Mouse (Mus musculus) C2C12 (cell line): Measurements from ENCODE around the gene Birc2. TPM values are rescaled to one million over a fixed set of nuclear protein-coding genes. Genes with fewer than 3 reads are reported as not detected.
"Not testable (repeated sequence)": the region's sequence is repeated elsewhere in the genome, so short reads cannot be mapped to it uniquely, and the experiment has no call there.

Experiments
- H3K27me3 ChIP-seq: one replicate; pipeline ENCODE4 v1.6.1; 2011; ENCODE audit not compliant: control insufficient read depth, insufficient read depth, insufficient read length
- H3K36me3 ChIP-seq: one replicate; pipeline ENCODE4 v1.6.1; 2011; ENCODE audit not compliant: control insufficient read depth, insufficient read depth
- H3K4me3 ChIP-seq: one replicate; pipeline ENCODE4 v1.5.1; 2011; ENCODE audit warnings: mild to moderate bottlenecking, control low read depth; ENCODE audit not compliant: poor library complexity, insufficient read depth, severe bottlenecking
- H3K79me2 ChIP-seq: one replicate; pipeline ENCODE4 v1.6.1; 2011; ENCODE audit not compliant: control insufficient read depth, insufficient read depth
- H3K79me3 ChIP-seq: one replicate; pipeline ENCODE4 v1.6.1; 2011; ENCODE audit warnings: low read depth, control low read depth
- H3ac ChIP-seq: one replicate; pipeline ENCODE3; 2011; ENCODE audit warnings: low read depth; ENCODE audit not compliant: control insufficient read depth, insufficient read length
- CEBPB ChIP-seq: IDR thresholded peaks from one replicate; pipeline ENCODE4 v1.6.1; 2011; ENCODE audit warnings: low read depth, mild to moderate bottlenecking, control low read depth, moderate library complexity
- CTCF ChIP-seq: IDR thresholded peaks from one replicate; pipeline ENCODE4 v1.5.1; 2011; ENCODE audit not compliant: control insufficient read depth, insufficient read depth, insufficient read length
- FOSL1 ChIP-seq: IDR thresholded peaks from one replicate; pipeline ENCODE4 v1.8.0; 2011; ENCODE audit warnings: mild to moderate bottlenecking, low read length; ENCODE audit not compliant: poor library complexity, insufficient read depth, severe bottlenecking
- MAX ChIP-seq: IDR thresholded peaks from one replicate; pipeline ENCODE4 v1.6.1; 2011; ENCODE audit warnings: mild to moderate bottlenecking, control low read depth
- MYOD1 ChIP-seq: IDR thresholded peaks from one replicate; pipeline ENCODE4 v1.6.1; 2011; ENCODE audit warnings: low read depth; ENCODE audit not compliant: control insufficient read depth, insufficient read length
- MYOG ChIP-seq: IDR thresholded peaks from one replicate; pipeline ENCODE4 v1.6.1; 2011; ENCODE audit not compliant: control insufficient read depth, insufficient read length; ENCODE audit errors: extremely low read depth
- USF1 ChIP-seq: IDR thresholded peaks from one replicate; pipeline ENCODE4 v1.6.1; 2011; ENCODE audit warnings: low read depth, mild to moderate bottlenecking, control low read depth, moderate library complexity
- polyA plus RNA-seq: library from polyadenylated mRNA; unstranded; fragments of >200 nt; fragmentation: generic; extraction: Trizol; gene quantifications from one replicate; pipeline ENCODE4 v1.2.1, GENCODE M21; 2012; ENCODE audit warnings: missing spikeins

Birc2 gene
- polyA plus RNA-seq, 1 experiment: 3.5 TPM

- Histone ChIP-seq H3ac (no peak overlapping the region), H3K79me2 (no peaks in the 10 kb centered on the region), H3K36me3 (no peaks in the 10 kb centered on the region), H3K4me3 (no peak overlapping the region), H3K27me3 (no peaks in the 10 kb centered on the region), H3K79me3 (no peaks in the 10 kb centered on the region)
- TF ChIP-seq USF1: no peak
- no peak for TF ChIP-seq MYOD1
- no peak for TF ChIP-seq MYOG
- TF ChIP-seq CTCF: no peak
- no peak for TF ChIP-seq MAX
- no peak for TF ChIP-seq CEBPB
- no peak for TF ChIP-seq FOSL1
Observed at GRCm38 (mm10) chr9:7872044-7872774, 35.3 kb upstream of the Birc2 start.

GRCm38 (mm10) chr9:7871316-7872043 is 34.6 kb upstream of the Birc2 start:
- no peak overlapping the region for H3K4me3 ChIP-seq

GRCm38 (mm10) chr9:7870556-7871315 is 33.9 kb upstream of the Birc2 start:
- TF ChIP-seq CTCF (no peak), CEBPB (no peak), MYOG (no peak), MAX (no peak), FOSL1 (no peak), USF1 (no peak), MYOD1 (no peak)
- H3K79me2 ChIP-seq: no peaks in the 10 kb centered on the region
- no peak overlapping the region for H3K4me3 ChIP-seq

More at GRCm38 (mm10) chr9:7871316-7872043, 34.6 kb upstream of the Birc2 start:
- TF ChIP-seq CEBPB (no peak), CTCF (no peak), FOSL1 (no peak), MYOG (no peak), MYOD1 (no peak), USF1 (no peak), MAX (no peak)
- H3K27me3 ChIP-seq: no peaks in the 10 kb centered on the region
- H3K79me3 ChIP-seq: no peaks in the 10 kb centered on the region
- no peak overlapping the region for H3ac ChIP-seq
- H3K79me2 ChIP-seq: no peaks in the 10 kb centered on the region
- no peaks in the 10 kb centered on the region for H3K36me3 ChIP-seq

GRCm38 (mm10) chr9:7868838-7869491 is 32.1 kb upstream of the Birc2 start:
- H3K79me3 ChIP-seq: no peaks in the 10 kb centered on the region
- H3K4me3 ChIP-seq: no peak overlapping the region
- no peaks in the 10 kb centered on the region for H3K27me3 ChIP-seq
- H3K79me2 ChIP-seq: no peaks in the 10 kb centered on the region
- no peak overlapping the region for H3ac ChIP-seq
- no peaks in the 10 kb centered on the region for H3K36me3 ChIP-seq
- TF ChIP-seq MYOG (no peak), CTCF (no peak), MAX (no peak), FOSL1 (no peak), MYOD1 (no peak), CEBPB (no peak), USF1 (no peak)

More at GRCm38 (mm10) chr9:7870556-7871315, 33.9 kb upstream of the Birc2 start:
- H3K27me3 ChIP-seq: no peaks in the 10 kb centered on the region
- no peaks in the 10 kb centered on the region for H3K36me3 ChIP-seq
- H3K79me3 ChIP-seq: no peaks in the 10 kb centered on the region
- H3ac ChIP-seq: no peak overlapping the region

- no peaks in the 10 kb centered on the region for H3K79me3 ChIP-seq
- no peaks in the 10 kb centered on the region for H3K36me3 ChIP-seq
- H3ac ChIP-seq: no peak overlapping the region
- H3K4me3 ChIP-seq: no peak overlapping the region
- TF ChIP-seq CEBPB: no peak
- no peak for TF ChIP-seq USF1
- TF ChIP-seq MYOG: no peak
- TF ChIP-seq CTCF: no peak
- no peak for TF ChIP-seq MYOD1
- no peak for TF ChIP-seq FOSL1
- no peak for TF ChIP-seq MAX
- no peaks in the 10 kb centered on the region for H3K27me3 ChIP-seq
- H3K79me2 ChIP-seq: no peaks in the 10 kb centered on the region
Observed at GRCm38 (mm10) chr9:7867981-7868380, 31.1 kb upstream of the Birc2 start.

- H3K4me3 ChIP-seq, H3ac ChIP-seq, H3K79me3 ChIP-seq, H3K36me3 ChIP-seq, H3K27me3 ChIP-seq, H3K79me2 ChIP-seq: not testable (repeated sequence)
Observed at GRCm38 (mm10) chr9:7866981-7867380, 30.1 kb upstream of the Birc2 start.
